Mouse (Mus musculus): ENCODE measurements around the gene Nr1d1. TPM values are rescaled to one million over a fixed set of nuclear protein-coding genes. Genes with fewer than 3 reads are reported as not detected.
A peak's percentile ranks its signal among the peaks of the same experiment; 100 is the strongest.

Nr1d1 gene
- polyA plus RNA-seq, 1 experiment from 2014 or later, result 2.3 TPM

GRCm38 (mm10) chr11:98789219-98789807, 14.2 kb upstream of the Nr1d1 start:
- peaks cover 31% of the 10 kb centered on the region for H3K4me1 ChIP-seq (ENCODE audit: control insufficient read depth, insufficient read depth, low read length)
- peak overlapping the region; percentile 76 for H3K27ac ChIP-seq (ENCODE audit: low read length)
- H3K27me3 ChIP-seq (replicated peaks; ENCODE audit: control insufficient read depth, insufficient read depth, low read length), result no peaks in the 10 kb centered on the region
- H3K9ac ChIP-seq (ENCODE audit: low read depth, low read length), result peak overlapping the region; percentile 67
- H3K4me3 ChIP-seq (ENCODE audit: low read length), result peak overlapping the region; percentile 56
- 0 out of 2 replicates have a peak, but pooled peaks have one; percentile 16 for ATAC-seq
- H3K9me3 ChIP-seq (ENCODE audit: control insufficient read depth, low read length), result no peaks in the 10 kb centered on the region
- H3K36me3 ChIP-seq (ENCODE audit: control insufficient read depth, insufficient read depth, low read length), result no peaks in the 10 kb centered on the region
- peak overlapping the region; percentile 86 for H3K4me2 ChIP-seq (ENCODE audit: low read depth, low read length)
- WGBS, result under 1% methylated on average over 25 of the region's 25 CpGs

- 11% methylated on average over 18 of the region's 18 CpGs for WGBS
- peak overlapping the region; percentile 86 for H3K4me2 ChIP-seq (ENCODE audit: low read depth, low read length)
- peak; percentile 76 for ATAC-seq
- no peaks in the 10 kb centered on the region for H3K36me3 ChIP-seq (ENCODE audit: control insufficient read depth, insufficient read depth, low read length)
- H3K27me3 ChIP-seq (replicated peaks; ENCODE audit: control insufficient read depth, insufficient read depth, low read length), result no peaks in the 10 kb centered on the region
- peak overlapping the region; percentile 67; the same call in 1 of the 2 replicates for H3K9ac ChIP-seq (ENCODE audit: low read depth, low read length)
- H3K9me3 ChIP-seq (ENCODE audit: control insufficient read depth, low read length), result no peaks in the 10 kb centered on the region
- peaks cover 33% of the 10 kb centered on the region for H3K4me1 ChIP-seq (ENCODE audit: control insufficient read depth, insufficient read depth, low read length)
- peak overlapping the region; percentile 56 for H3K4me3 ChIP-seq (ENCODE audit: low read length)
- peak overlapping the region; percentile 76 for H3K27ac ChIP-seq (ENCODE audit: low read length)
These were observed 13.6 kb upstream of the Nr1d1 start for GRCm38 (mm10) chr11:98788550-98789218.

- peaks cover 36% of the 10 kb centered on the region for H3K4me1 ChIP-seq (ENCODE audit: control insufficient read depth, insufficient read depth, low read length)
These were observed 13.0 kb upstream of the Nr1d1 start for GRCm38 (mm10) chr11:98788139-98788538.

GRCm38 (mm10) chr11:98787691-98788090, 12.6 kb upstream of the Nr1d1 start:
- no peaks in the 10 kb centered on the region for H3K9me3 ChIP-seq (ENCODE audit: control insufficient read depth, low read length)
- H3K9ac ChIP-seq (ENCODE audit: low read depth, low read length), result no peak overlapping the region
- no peak overlapping the region for H3K4me2 ChIP-seq (ENCODE audit: low read depth, low read length)
- H3K4me1 ChIP-seq (ENCODE audit: control insufficient read depth, insufficient read depth, low read length), result peaks cover 41% of the 10 kb centered on the region
- H3K4me3 ChIP-seq (ENCODE audit: low read length), result no peak overlapping the region
- no peak for ATAC-seq
- H3K27me3 ChIP-seq (replicated peaks; ENCODE audit: control insufficient read depth, insufficient read depth, low read length), result no peaks in the 10 kb centered on the region
- 96% methylated on average over 1 of the region's 1 CpGs for WGBS
- no peaks in the 10 kb centered on the region for H3K36me3 ChIP-seq (ENCODE audit: control insufficient read depth, insufficient read depth, low read length)
- H3K27ac ChIP-seq (ENCODE audit: low read length), result no peak overlapping the region

More at GRCm38 (mm10) chr11:98788139-98788538, 13.0 kb upstream of the Nr1d1 start:
- 92% methylated on average over 5 of the region's 5 CpGs for WGBS
- Histone ChIP-seq H3K27ac (ENCODE audit: low read length) (peak overlapping the region; percentile 62), H3K4me2 (ENCODE audit: low read depth, low read length) (no peak overlapping the region), H3K36me3 (ENCODE audit: control insufficient read depth, insufficient read depth, low read length) (no peaks in the 10 kb centered on the region), H3K9ac (ENCODE audit: low read depth, low read length) (peak overlapping the region; percentile 31; the same call in 1 of the 2 replicates), H3K9me3 (ENCODE audit: control insufficient read depth, low read length) (no peaks in the 10 kb centered on the region), H3K27me3 (replicated peaks; ENCODE audit: control insufficient read depth, insufficient read depth, low read length) (no peaks in the 10 kb centered on the region), H3K4me3 (ENCODE audit: low read length) (no peak overlapping the region)
- no peak for ATAC-seq

GRCm38 (mm10) chr11:98787229-98787628, 12.1 kb upstream of the Nr1d1 start:
- H3K9ac ChIP-seq (ENCODE audit: low read depth, low read length), result no peak overlapping the region
- peak overlapping the region; percentile 90 for H3K27ac ChIP-seq (ENCODE audit: low read length)
- peaks cover 45% of the 10 kb centered on the region for H3K4me1 ChIP-seq (ENCODE audit: control insufficient read depth, insufficient read depth, low read length)
- no peaks in the 10 kb centered on the region for H3K9me3 ChIP-seq (ENCODE audit: control insufficient read depth, low read length)
- no peaks in the 10 kb centered on the region for H3K36me3 ChIP-seq (ENCODE audit: control insufficient read depth, insufficient read depth, low read length)
- no peak overlapping the region for H3K4me2 ChIP-seq (ENCODE audit: low read depth, low read length)
- ATAC-seq, result no peak
- no peak overlapping the region for H3K4me3 ChIP-seq (ENCODE audit: low read length)
- H3K27me3 ChIP-seq (replicated peaks; ENCODE audit: control insufficient read depth, insufficient read depth, low read length), result no peaks in the 10 kb centered on the region
- 29% methylated on average over 7 of the region's 7 CpGs for WGBS

GRCm38 (mm10) chr11:98786359-98787214, 11.5 kb upstream of the Nr1d1 start:
- H3K9ac ChIP-seq (ENCODE audit: low read depth, low read length), result peak overlapping the region; percentile 25; the same call in 1 of the 2 replicates
- 0 out of 2 replicates have a peak overlapping the region, but pooled peaks have one; percentile 1 for H3K4me3 ChIP-seq (ENCODE audit: low read length)
- H3K9me3 ChIP-seq (ENCODE audit: control insufficient read depth, low read length), result no peaks in the 10 kb centered on the region
- no peaks in the 10 kb centered on the region for H3K27me3 ChIP-seq (replicated peaks; ENCODE audit: control insufficient read depth, insufficient read depth, low read length)
- ATAC-seq, result peak; percentile 64
- peak overlapping the region; percentile 90 for H3K27ac ChIP-seq (ENCODE audit: low read length)
- 1% methylated on average over 14 of the region's 15 CpGs for WGBS
- peak overlapping the region; percentile 38 for H3K4me2 ChIP-seq (ENCODE audit: low read depth, low read length)
- H3K36me3 ChIP-seq (ENCODE audit: control insufficient read depth, insufficient read depth, low read length), result no peaks in the 10 kb centered on the region
- peaks cover 52% of the 10 kb centered on the region for H3K4me1 ChIP-seq (ENCODE audit: control insufficient read depth, insufficient read depth, low read length)

GRCm38 (mm10) chr11:98785772-98786281, 10.7 kb upstream of the Nr1d1 start:
- peaks cover 58% of the 10 kb centered on the region for H3K4me1 ChIP-seq (ENCODE audit: control insufficient read depth, insufficient read depth, low read length)
- no peak for ATAC-seq
- no peaks in the 10 kb centered on the region for H3K27me3 ChIP-seq (replicated peaks; ENCODE audit: control insufficient read depth, insufficient read depth, low read length)
- peak overlapping the region; percentile 90 for H3K27ac ChIP-seq (ENCODE audit: low read length)
- peak overlapping the region; percentile 38 for H3K4me2 ChIP-seq (ENCODE audit: low read depth, low read length)
- peak overlapping the region; percentile 25 for H3K9ac ChIP-seq (ENCODE audit: low read depth, low read length)
- 10% methylated on average over 12 of the region's 12 CpGs for WGBS
- H3K4me3 ChIP-seq (ENCODE audit: low read length), result 0 out of 2 replicates have a peak overlapping the region, but pooled peaks have one; percentile 1
- H3K36me3 ChIP-seq (ENCODE audit: control insufficient read depth, insufficient read depth, low read length), result no peaks in the 10 kb centered on the region
- H3K9me3 ChIP-seq (ENCODE audit: control insufficient read depth, low read length), result no peaks in the 10 kb centered on the region

GRCm38 (mm10) chr11:98785214-98785613, 10.1 kb upstream of the Nr1d1 start:
- Histone ChIP-seq H3K4me3 (ENCODE audit: low read length) (no peak overlapping the region), H3K9ac (ENCODE audit: low read depth, low read length) (peak overlapping the region; percentile 25; the same call in 1 of the 2 replicates), H3K9me3 (ENCODE audit: control insufficient read depth, low read length) (no peaks in the 10 kb centered on the region), H3K4me1 (ENCODE audit: control insufficient read depth, insufficient read depth, low read length) (peaks cover 58% of the 10 kb centered on the region), H3K36me3 (ENCODE audit: control insufficient read depth, insufficient read depth, low read length) (no peaks in the 10 kb centered on the region), H3K27me3 (replicated peaks; ENCODE audit: control insufficient read depth, insufficient read depth, low read length) (no peaks in the 10 kb centered on the region), H3K27ac (ENCODE audit: low read length) (peak overlapping the region; percentile 90), H3K4me2 (ENCODE audit: low read depth, low read length) (no peak overlapping the region)
- ATAC-seq, result no peak
- 71% methylated on average over 10 of the region's 10 CpGs for WGBS

GRCm38 (mm10) chr11:98784139-98784538, 9.0 kb upstream of the Nr1d1 start:
- Histone ChIP-seq H3K9ac (ENCODE audit: low read depth, low read length) (no peak overlapping the region), H3K4me1 (ENCODE audit: control insufficient read depth, insufficient read depth, low read length) (peaks cover 55% of the 10 kb centered on the region), H3K36me3 (ENCODE audit: control insufficient read depth, insufficient read depth, low read length) (no peaks in the 10 kb centered on the region), H3K9me3 (ENCODE audit: control insufficient read depth, low read length) (no peaks in the 10 kb centered on the region), H3K4me3 (ENCODE audit: low read length) (no peak overlapping the region), H3K4me2 (ENCODE audit: low read depth, low read length) (no peak overlapping the region), H3K27me3 (replicated peaks; ENCODE audit: control insufficient read depth, insufficient read depth, low read length) (no peaks in the 10 kb centered on the region), H3K27ac (ENCODE audit: low read length) (peak overlapping the region; percentile 97)
- no peak for ATAC-seq
- WGBS, result 73% methylated on average over 4 of the region's 4 CpGs

Data from intestine, embryonic 16.5 days (tissue).